Mouse (Mus musculus): ENCODE results near the gene Shq1. TPM values are rescaled to one million over a fixed set of nuclear protein-coding genes. Genes with fewer than 3 reads are reported as not detected.

Shq1 gene
- total and polyA plus RNA-seq, 3 experiments = 4.5 to 8.6 (median 8.5) TPM

GRCm38 (mm10) chr6:100532326-100532725 is 138.6 kb downstream of the Shq1 start:
- peak; percentile 25 for DNase-seq

DNA sequence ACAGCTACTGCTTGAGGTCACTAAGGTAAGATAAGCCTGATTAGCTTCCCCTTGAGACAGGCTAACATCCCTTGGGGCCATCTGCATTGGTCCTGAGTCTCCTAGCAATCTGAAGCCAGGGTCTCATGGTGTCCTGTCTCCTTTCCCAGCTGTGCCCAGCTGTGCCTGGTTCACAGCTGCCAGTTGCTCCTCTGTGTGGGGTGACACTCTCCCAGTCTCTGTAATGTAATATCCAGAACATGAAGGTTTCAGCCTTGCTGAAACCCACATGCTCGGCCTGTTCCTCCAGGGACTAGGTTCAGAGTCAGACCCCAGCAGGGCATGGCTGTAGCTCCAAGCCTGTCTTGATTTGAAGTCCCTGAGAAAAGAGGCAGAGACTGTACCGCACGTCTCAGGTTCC is 141.3 kb downstream of the Shq1 start:
- no peak for DNase-seq

GRCm38 (mm10) chr6:100528556-100528955 is 142.4 kb downstream of the Shq1 start:
- no peak for DNase-seq

DNA sequence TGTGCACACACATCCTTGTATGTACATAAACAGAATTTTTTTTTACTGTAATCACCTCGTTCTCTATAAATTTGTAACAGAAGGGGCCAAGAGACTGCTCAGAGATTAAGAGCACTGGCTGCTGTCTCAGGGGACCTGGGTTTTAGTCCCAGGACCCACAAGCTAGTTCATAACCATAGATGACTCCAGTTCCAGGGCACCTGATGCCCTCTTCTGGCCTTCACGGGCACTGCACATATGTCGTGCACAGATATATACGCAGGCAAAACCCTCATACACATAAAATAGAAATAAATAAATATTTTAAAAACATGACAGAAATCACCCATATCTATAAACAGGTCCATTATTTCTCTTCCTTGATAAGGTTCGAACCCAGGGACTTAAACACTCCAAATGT is 143.0 kb downstream of the Shq1 start:
- DNase-seq = no peak

- no peak for DNase-seq
Observed at GRCm38 (mm10) chr6:100527161-100527560, 143.8 kb downstream of the Shq1 start.

DNA sequence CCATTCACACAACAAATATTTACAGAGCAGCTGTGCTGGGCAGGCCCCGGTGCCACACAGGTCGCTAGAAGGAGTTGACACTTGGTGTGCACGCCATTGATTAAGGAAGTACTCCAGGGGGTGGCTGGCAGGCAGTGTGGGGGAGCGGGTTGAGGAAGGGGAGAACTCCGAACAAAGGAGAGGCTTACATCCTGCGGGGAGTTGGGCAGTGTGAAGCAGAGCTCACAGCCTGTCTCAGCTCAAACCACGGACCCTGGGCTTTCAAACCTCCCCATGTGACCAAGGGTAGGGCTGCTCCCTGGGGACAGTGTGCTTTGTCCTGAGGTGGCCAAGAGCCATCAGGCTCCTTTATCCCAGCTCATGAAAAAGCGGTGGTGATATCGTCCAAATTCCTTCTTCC is 144.9 kb downstream of the Shq1 start:
- no peak for DNase-seq

DNA sequence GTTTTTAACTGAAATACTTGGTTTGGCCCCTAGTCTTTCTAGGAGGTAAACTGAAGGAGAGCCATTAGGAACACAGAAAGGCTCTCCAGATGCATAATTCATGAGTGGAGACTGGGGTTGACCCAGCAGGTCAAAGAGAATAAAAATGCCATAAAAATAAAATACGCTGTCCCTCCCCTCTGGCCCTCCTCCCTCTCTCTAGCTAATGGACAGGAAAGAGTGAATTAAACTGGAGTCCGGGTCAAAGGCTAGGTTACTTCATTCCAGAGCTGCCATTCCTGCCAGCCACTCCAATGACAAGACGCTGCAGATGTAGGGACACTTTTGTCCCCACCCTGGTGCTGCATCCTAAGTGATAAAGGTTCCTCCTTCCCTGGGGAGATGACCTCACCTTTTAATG is 145.5 kb downstream of the Shq1 start:
- DNase-seq = no peak

DNA sequence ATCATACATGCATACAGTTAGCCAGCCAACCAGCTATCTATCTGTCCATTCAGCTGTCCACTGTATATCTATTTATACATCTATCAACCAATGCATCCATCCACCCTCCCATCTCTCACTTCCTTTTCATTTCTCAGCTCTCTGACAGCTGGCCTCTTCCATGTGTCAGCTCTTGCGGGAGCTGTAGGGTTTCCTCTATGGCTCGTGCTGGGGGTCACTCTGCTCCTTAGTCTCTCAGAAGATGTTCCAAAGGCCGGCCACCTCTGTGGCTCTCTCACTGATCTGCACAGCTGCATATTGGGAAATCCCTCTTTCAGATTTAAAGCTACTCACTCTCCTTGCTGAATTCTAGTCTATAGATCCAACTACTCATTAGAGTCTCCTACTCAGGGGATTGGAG is 148.5 kb downstream of the Shq1 start:
- DNase-seq = no peak

GRCm38 (mm10) chr6:100521615-100522398 is 149.2 kb downstream of the Shq1 start:
- no peak for DNase-seq

DNA sequence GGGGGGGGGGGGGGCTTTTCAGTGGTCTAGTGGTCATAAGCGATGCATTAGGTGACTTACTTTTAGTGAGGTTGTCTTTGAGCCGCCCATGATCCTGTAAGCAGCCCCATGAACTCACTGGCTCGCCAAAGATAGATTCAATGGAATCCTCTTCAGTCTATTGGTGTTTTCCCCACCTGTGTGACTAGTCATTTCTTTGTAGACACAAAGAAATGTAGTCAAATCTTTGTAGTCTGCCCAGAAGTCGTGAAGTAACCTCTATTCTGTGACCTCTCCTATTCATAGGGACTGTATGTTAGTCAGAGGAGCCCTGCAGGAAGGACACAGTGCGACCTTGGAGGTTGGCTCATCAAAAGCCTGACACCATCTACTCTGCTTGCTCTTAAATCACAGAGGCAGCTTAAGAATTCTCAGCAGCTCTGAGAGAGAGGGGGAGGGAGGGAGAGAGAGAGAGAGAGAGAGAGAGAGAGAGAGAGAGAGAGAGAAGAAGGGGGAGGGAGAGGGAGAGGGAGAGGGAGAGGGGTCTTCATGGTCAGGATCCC is 150.3 kb downstream of the Shq1 start:
- DNase-seq = peak; percentile 71

GRCm38 (mm10) chr6:100519837-100520236 is 151.1 kb downstream of the Shq1 start:
- DNase-seq = no peak

Other genes starting within 250 kb of the Shq1 start
- gene Gxylt2, start 33.6 kb upstream of the Shq1 start, total RNA-seq (2021) = under 1 TPM; 0.40 to 0.73 TPM
- 1.1 and 2.9 TPM in 2 replicates for gene Gxylt2, start 33.6 kb upstream of the Shq1 start, polyA plus RNA-seq (2012; rRNA removed)
- 10 to 100 TPM; 71.5 to 89.5 TPM for gene Ppp4r2, start 162.5 kb upstream of the Shq1 start, total RNA-seq (2021)
- gene Ppp4r2, start 162.5 kb upstream of the Shq1 start, polyA plus RNA-seq (2012; rRNA removed) = 6.9 and 8.0 TPM in 2 replicates